Mouse (Mus musculus) WW6 (cell line): ENCODE results near the gene Gng2.
"Not testable (repeated sequence)": the region's sequence is repeated elsewhere in the genome, so short reads cannot be mapped to it uniquely, and the experiment has no call there.

ENCODE experiments used
- DNase-seq: peaks from one replicate; pipeline ENCODE4 v3.0.0-alpha.2; 2013; ENCODE audit warnings: low read depth, low spot score

The Gng2 gene

DNA sequence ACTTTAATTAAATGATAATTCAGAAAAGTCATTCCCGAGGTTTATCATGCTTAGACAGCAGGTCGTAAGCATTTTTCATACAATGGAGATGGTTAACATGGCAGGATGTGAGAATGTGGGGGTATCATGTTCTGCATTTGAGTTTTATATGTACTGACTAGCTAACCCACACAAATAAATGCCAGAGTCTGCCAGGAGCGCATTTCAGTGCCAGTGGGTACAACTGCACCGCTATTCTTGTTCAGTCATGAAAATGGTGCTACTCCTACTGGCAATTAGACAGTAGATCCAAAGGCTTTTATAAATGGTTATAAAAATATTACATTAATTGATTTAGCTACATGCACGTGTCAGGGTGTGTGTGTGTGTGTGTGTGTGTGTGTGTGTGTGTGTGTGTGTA, 38.9 kb downstream of the Gng2 start:
- no peak for DNase-seq

GRCm38 (mm10) chr14:19935084-19935483, 42.3 kb downstream of the Gng2 start:
- DNase-seq: no peak

GRCm38 (mm10) chr14:19933314-19933713, 44.1 kb downstream of the Gng2 start:
- DNase-seq: no peak

DNA sequence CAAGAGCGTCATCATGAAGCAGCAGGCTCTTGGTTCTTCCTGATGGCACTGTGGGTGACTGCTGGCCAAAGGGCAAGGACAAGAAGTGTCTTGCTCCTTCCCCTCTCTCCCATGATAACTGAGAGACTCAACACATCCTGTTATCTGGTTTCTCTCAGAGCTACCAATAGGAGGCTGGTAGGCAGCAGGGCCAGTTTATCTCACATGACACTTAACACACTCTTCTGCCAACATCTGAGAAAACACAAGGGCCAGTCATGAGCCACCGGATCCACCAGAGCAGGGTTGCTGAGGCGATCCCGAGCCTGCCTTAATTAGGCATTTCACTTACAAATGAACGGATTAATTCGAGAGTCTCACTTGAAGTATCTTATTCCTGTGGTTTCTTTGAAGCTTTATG, 49.5 kb downstream of the Gng2 start:
- DNase-seq: no peak

DNA sequence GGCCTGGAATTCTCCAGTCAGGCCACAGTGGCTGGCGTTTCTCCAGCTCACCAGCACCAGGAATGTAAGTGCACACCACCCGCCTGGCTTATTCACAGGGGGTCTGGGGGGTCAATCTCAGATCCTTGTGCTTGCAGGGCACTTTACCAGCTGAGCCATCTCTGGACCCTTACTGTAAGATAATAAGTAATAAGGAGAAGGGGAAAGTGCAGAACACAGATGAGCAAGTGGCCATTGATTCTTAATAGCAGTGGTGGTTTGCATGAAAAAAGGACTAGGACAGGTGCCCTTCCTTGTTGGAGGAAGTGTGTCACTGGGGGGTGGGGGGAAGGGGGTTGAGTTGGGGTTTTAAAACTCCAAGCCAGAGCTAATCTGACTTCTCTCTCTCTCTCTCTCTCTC, 50.3 kb downstream of the Gng2 start:
- DNase-seq: no peak

- no peak for DNase-seq
Measured at GRCm38 (mm10) chr14:19926312-19926711, 51.1 kb downstream of the Gng2 start.

- DNase-seq: no peak
Measured at GRCm38 (mm10) chr14:19925157-19925556, 52.3 kb downstream of the Gng2 start.

DNA sequence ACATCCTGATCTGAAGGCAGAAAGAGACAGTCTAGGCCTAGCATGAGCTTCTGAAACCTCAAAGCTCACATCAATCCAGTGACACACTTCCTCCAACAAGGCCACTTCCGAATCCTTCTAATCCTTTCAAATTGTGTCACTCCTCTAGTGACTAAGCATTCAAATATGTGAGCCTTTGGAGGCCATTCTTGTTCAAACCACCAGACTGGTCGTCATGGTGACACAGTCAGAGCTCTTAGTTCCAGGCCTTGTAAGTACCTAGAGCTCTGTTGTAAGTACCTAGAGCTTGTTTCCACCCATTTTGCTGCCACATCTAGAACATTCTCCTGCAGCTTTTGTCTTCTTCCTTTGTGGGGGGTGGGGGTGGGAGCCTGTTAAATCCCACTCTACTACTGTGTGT, 53.3 kb downstream of the Gng2 start:
- no peak for DNase-seq

DNA sequence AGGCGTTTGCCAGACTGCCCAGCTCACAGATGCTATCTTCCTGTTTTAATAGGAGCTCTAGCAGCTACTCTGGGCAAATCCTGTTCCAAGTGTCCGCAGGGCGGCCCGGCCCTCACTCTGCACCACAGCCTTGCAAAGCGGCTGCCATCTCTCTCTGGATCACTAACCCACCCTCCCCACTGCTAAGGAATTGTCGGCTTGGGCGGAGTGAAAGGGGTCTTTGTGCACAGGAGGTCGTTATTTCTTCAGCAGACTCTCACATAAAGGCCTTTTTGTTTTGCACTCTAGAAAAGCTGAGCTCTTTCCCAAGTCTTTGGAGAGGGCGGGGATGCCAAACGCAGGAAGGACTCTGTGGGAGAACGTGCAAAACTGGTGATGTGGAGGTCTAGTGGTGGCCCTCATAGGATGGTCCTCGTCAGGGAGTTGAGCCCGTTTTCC, 57.2 kb downstream of the Gng2 start:
- no peak for DNase-seq

- DNase-seq: no peak
Measured at GRCm38 (mm10) chr14:19919789-19920188, 57.6 kb downstream of the Gng2 start.

DNA sequence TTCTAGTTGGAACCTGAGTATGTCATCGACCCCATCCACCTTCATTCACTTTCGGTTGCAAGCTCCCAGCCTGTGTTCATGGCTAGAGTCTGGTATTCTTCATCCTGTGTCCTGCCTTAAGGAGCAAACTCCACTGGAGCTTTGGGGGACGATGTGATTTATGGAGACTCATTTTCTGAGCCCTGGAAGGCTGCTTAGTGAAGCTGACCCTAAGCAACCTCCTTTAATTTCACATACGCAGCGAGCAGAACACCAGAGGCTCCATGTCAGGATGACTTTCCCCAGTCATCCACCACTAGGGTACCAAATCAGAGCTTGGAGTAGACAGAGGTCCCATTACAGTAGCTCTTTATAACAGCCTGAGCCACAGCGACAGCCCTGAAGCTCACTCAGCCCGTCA, 59.9 kb downstream of the Gng2 start:
- no peak for DNase-seq

DNA sequence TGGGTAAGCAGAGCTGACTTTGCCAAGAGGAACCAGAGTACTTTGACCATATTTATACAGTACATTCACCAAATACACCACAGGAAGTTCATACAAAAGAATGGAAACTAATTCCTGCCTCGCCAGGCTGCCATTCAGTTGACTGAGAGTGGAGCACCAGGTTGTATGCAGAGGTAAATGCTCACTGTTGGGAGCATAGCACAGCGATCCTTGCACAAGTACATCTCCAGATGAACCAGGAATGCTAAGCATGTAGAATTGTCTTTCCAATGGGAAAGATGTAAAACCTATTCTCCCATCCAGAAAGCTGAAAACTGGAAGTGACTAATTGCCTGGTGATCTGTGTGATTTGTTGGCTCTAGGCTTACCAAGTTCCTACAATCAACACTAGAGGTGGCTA, 61.1 kb downstream of the Gng2 start:
- DNase-seq: no peak

GRCm38 (mm10) chr14:19912891-19913290, 64.5 kb downstream of the Gng2 start:
- no peak for DNase-seq

- DNase-seq: no peak
Measured at GRCm38 (mm10) chr14:19905615-19906014, 71.8 kb downstream of the Gng2 start.

DNA sequence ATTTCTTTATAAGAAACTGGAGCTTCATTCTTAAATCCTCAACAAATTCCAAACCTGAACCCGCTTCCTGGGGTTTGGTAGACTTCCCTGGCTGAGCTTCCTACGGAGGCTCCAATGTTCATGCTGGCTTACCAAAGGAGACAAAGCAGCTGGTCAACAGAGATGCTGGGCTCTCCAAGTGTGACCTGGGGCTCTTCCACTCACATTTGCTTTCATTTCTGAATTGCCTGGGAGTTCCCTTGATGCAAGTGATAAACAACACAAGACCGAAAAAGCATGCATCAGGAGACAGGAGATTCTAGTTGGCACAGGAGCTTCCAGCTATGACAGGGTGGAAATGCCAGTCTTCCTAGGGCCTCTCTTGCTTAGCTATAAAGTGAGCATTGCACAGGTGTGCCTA, 72.6 kb downstream of the Gng2 start:
- DNase-seq: no peak

GRCm38 (mm10) chr14:19904031-19904430, 73.4 kb downstream of the Gng2 start:
- DNase-seq: no peak

- no peak for DNase-seq
Measured at GRCm38 (mm10) chr14:19900492-19900891, 76.9 kb downstream of the Gng2 start.

GRCm38 (mm10) chr14:19887569-19887968, 89.9 kb downstream of the Gng2 start:
- no peak for DNase-seq

DNA sequence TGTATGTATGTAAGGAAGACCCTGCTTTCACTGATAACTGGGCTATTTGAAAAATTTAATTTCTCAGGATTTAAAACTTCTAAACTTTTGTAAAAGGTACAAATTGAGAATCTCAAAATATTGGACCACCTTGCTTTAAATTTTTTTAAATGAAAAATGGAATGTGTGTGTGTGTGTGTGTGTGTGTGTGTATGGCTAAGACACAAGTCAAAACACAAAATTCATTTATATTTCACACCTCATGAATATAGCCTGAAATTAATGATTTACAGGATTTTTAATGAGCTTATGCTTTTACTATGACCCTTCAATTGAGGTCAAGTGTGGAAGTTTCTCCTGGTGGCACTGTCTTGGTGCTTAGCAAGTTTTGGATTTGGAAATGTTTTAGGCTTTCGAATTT, 93.0 kb downstream of the Gng2 start:
- DNase-seq: not testable (repeated sequence)

DNA sequence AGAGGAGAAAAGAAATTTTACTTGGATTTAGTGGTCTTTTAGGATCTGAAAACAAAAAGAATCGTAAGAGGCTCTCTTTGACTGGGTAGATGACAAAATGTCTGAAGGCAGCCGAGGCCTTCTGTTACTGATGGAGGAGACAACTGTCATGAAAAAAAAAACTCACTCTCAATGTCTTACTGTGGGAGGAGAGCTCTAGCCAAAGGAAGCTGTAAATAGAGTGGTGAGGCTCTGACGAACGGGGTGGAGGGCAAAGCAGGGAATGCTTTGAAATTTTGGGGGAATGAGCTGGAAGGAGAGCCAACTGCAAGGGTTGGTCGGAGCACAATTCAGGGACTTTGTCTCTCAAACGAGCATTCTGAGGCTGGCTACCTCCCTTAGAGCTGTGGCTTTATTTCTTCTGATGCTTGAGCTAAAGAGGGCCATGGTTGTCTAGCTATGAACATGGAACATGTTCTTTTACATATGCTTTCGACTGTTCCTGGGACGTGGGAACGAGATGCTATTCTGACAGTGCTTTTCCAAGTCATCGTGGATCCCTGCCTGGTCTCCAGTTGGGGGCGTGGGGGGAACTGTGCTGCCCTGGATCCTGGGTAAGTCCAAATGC, 103.1 kb downstream of the Gng2 start:
- DNase-seq: no peak

DNA sequence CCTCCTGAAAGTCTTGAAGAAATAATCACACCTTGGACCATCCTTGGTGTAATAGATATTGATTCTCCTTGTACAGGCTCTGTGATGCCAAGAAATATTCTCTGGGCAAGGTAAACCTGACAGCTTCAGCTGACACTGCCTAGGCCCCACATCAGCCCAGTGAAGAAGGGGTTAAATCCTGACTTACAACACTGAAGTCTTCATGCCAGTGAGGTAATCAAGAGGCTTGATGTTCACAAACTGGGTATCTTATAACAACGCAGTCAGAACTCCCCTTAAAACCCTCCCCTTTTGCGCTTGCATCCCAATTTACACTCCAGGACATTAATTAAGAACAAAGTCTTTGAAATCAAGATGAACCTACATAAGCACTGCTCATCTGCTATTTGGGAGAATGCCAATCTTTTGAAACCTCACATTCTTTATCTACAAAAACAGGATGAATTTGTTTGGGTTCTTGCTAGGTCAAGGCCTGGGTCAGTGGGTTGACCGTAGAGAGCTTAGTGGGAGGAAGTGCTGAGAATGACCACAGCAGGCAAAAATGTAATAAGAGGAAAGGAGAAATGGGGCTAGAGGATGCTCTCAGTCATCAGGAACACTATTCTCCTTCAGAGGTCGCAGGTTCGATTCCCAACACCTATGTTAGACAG, 110.0 kb downstream of the Gng2 start:
- no peak for DNase-seq

GRCm38 (mm10) chr14:19865121-19865520, 112.3 kb downstream of the Gng2 start:
- not testable (repeated sequence) for DNase-seq

DNA sequence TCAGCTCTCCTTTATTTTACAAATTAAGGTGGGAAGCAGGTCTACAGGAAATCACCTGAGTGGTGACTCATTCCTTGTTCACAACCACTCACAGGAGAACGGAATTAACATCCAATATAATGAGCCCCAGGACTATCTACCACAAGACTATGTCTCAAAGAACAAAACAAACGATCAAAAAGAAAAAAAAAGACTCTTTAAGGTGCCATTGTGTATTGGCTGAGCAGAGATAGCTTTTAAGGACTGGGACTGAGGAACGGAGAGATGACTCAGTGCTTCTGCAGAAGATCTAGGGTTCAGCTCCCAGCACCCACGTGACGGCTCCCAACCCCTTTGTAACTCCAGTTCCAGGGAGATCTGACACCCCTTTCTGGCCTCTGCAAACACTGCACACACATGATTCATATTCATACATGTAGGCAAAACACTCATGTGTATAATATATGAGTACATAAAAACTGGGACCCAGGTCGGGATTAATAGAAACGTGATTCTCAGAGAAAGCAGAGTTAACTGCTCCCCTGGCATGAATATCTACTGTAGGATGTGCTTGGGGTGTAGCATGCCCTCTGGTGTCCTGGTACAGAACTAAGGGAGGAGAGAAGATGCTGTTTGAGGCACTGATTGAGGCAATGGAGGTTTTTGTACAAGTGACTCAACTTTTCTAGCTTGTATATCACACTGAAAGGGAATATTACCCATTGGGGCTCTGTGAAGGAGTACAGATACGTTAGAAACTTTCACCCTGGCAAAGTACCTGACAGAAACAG, 115.9 kb downstream of the Gng2 start:
- DNase-seq: no peak
